Mouse (Mus musculus) stomach, embryonic 14.5 days (tissue): ENCODE measurements around the gene Cd109. TPM values are rescaled to one million over a fixed set of nuclear protein-coding genes. Genes with fewer than 3 reads are reported as not detected.
A peak's percentile ranks its signal among the peaks of the same experiment; 100 is the strongest.

Experiments used
- ATAC-seq: fragments of 200-750 bp; cut with Nextera tagmentation; 2 replicates; pipeline ENCODE4 v1.8.0; 2017; ENCODE audit warnings: low read depth, moderate TSS enrichment; ENCODE audit not compliant: insufficient number of reproducible peaks, insufficient read depth, low FRiP score
- H3K27ac ChIP-seq: fragments of 300-500 bp; sonication (generic); 2 replicates; pipeline ENCODE4 v1.5.1; 2014; ENCODE audit warnings: mild to moderate bottlenecking, low read length, moderate library complexity, mixed read lengths
- H3K27me3 ChIP-seq: fragments of 300-500 bp; sonication (generic); 2 replicates; pipeline ENCODE4 v1.6.1; 2014; ENCODE audit warnings: low read length, control low read depth, mixed read lengths; ENCODE audit not compliant: control insufficient read depth, insufficient read depth
- H3K36me3 ChIP-seq: fragments of 300-500 bp; sonication (generic); 2 replicates; pipeline ENCODE4 v1.6.1; 2014; ENCODE audit warnings: mild to moderate bottlenecking, control low read depth, low read length, moderate library complexity, mixed read lengths; ENCODE audit not compliant: control insufficient read depth, insufficient read depth
- H3K4me1 ChIP-seq: fragments of 300-500 bp; sonication (generic); 2 replicates; pipeline ENCODE4 v1.6.1; 2014; ENCODE audit warnings: low read length, control low read depth, mixed read lengths; ENCODE audit not compliant: control insufficient read depth, insufficient read depth
- H3K4me2 ChIP-seq: fragments of 300-500 bp; sonication (generic); replicated peaks from 2 replicates; pipeline ENCODE4 v1.6.1; 2014; ENCODE audit warnings: low read depth, low read length, control low read depth
- H3K4me3 ChIP-seq: fragments of 300-500 bp; sonication (generic); 2 replicates; pipeline ENCODE4 v1.5.1; 2014; ENCODE audit warnings: low read depth, low read length, control low read depth
- H3K9ac ChIP-seq: fragments of 300-500 bp; sonication (generic); replicated peaks from 2 replicates; pipeline ENCODE4 v1.6.1; 2014; ENCODE audit warnings: low read depth, mild to moderate bottlenecking, control low read depth, low read length, moderate library complexity, mixed read lengths
- H3K9me3 ChIP-seq: fragments of 300-500 bp; sonication (generic); 2 replicates; pipeline ENCODE4 v1.6.1; 2016; ENCODE audit warnings: low read depth, low read length, control low read depth; ENCODE audit not compliant: control insufficient read depth
- WGBS: fragments of 180-500 bp; shearing (Covaris S2); extraction: QIAGEN DNeasy Blood & Tissue Kit; methylation state at CpG from one replicate; pipeline ENCODE4 v1.1.7; 2014; 5-methylcytosine and 5-hydroxymethylcytosine counted together
- polyA plus RNA-seq: library from polyadenylated mRNA; unstranded; fragments of >200 nt; fragmentation: Nextera tagmentation; extraction: Ambion mirVana; gene quantifications from 2 replicates; pipeline ENCODE4 v1.2.1, GENCODE M21; 2014

Cd109 gene
- polyA plus RNA-seq: 11.7 and 14.6 TPM in 2 replicates

DNA sequence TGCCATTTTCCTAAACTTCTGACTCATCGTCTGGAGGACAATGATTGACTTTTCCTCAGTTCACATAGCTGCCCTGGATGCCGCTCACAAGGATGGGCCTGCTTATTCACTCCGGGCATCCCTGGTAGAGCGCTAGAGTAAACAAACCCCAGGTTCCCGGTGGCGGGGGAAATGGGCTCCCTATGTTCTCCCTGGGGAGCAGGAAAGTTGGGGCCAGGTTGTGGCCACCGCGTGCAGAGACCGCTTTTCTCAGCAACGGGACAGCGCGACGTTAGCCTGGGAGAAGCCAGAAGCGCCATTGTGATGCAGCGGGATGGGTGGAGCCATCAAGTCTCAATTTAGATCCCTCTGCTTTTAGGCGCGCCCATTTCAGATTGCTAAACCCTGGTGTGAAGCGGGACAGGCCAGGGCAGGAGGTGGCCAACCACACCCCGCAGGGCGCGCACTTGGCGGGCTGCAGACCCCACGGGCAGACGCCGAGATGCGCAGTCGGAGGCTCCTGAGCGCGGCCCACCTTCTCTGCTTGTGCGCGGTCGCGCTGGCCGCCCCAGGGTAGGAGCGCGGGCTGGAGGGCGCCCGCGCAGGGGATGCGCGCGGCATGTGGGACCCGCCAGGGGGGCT lies at the start of gene Cd109:
Gene Cd109, plus strand, starts transcription at position 146 of the 621 bp plus-strand sequence.
- under 1% methylated on average over 43 of the region's 43 CpGs for WGBS
- peaks cover 2% of the 10 kb centered on the region; the same call in 1 of the 2 replicates for H3K27me3 ChIP-seq
- peak within 1 kb of the TSS; percentile 40 for H3K9ac ChIP-seq

GRCm38 (mm10) chr9:78569934-78570333 lies 45.4 kb upstream of the Cd109 start:
- H3K4me3 ChIP-seq: no peak overlapping the region
- no peak overlapping the region for H3K4me2 ChIP-seq
- H3K27ac ChIP-seq: no peak overlapping the region
- H3K36me3 ChIP-seq: no peaks in the 10 kb centered on the region
- H3K27me3 ChIP-seq: no peaks in the 10 kb centered on the region
- H3K4me1 ChIP-seq: no peaks in the 10 kb centered on the region
- no peaks in the 10 kb centered on the region for H3K9me3 ChIP-seq
- no peak overlapping the region for H3K9ac ChIP-seq
- WGBS: 96% methylated on average over 9 of the region's 9 CpGs
- ATAC-seq: no peak

More for the DNA sequence above, at the start of gene Cd109:
- Histone ChIP-seq H3K4me3 (peak within 1 kb of the TSS; percentile 56), H3K27ac (no peak within 1 kb of the TSS), H3K36me3 (no peaks in the 10 kb centered on the region), H3K4me1 (no peaks in the 10 kb centered on the region), H3K4me2 (peak within 1 kb of the TSS; percentile 91), H3K9me3 (no peaks in the 10 kb centered on the region)
- peak; percentile 59; the same call in 1 of the 2 replicates for ATAC-seq

DNA sequence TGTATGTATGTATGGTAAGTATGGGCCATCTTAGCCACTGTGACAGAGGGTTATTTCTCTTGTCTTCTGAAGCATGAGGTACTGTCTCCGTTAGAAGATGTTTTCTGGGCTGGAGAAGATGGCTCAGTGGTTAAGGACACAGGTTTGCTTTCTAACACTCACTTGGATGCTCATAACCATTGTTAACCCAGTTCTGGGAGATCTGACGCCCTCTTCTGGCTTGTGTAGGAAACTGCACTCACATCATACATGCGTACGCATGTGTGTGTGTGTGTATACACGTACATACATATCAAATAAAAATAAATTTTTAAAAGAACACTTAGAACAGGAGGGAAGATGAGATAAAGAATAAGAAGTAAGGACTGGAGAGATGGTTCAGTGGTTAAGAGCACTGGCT lies 38.9 kb upstream of the Cd109 start:
- Histone ChIP-seq H3K27me3 (no peaks in the 10 kb centered on the region), H3K4me2 (no peak overlapping the region), H3K9ac (no peak overlapping the region), H3K9me3 (no peaks in the 10 kb centered on the region), H3K4me3 (no peak overlapping the region), H3K27ac (no peak overlapping the region), H3K36me3 (no peaks in the 10 kb centered on the region), H3K4me1 (no peaks in the 10 kb centered on the region)
- 91% methylated on average over 5 of the region's 5 CpGs for WGBS
- ATAC-seq: no peak

DNA sequence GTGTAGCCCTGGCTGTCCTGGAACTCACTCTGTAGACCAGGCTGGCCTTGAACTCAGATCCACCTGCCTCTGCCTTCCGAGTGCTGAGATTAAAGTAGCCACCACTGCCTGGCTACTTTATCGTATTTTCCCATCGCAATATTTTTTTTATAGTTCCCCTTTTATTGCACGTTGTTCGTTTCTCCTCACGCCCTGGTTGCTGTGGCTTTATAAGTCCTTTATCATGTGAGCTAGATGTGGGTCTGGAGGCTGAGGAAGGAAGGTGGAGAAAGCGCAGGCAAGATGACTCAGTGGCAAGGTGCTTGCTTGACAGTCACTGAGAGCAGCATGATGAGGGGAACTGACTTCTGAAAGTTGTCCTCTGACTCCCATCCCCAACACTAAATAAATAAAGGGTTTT lies 36.5 kb upstream of the Cd109 start:
- ATAC-seq: no peak
- Histone ChIP-seq H3K4me1 (no peaks in the 10 kb centered on the region), H3K4me2 (no peak overlapping the region), H3K27me3 (no peaks in the 10 kb centered on the region), H3K4me3 (no peak overlapping the region), H3K27ac (no peak overlapping the region), H3K9ac (no peak overlapping the region), H3K36me3 (no peaks in the 10 kb centered on the region), H3K9me3 (no peaks in the 10 kb centered on the region)
- WGBS: 88% methylated on average over 7 of the region's 7 CpGs

DNA sequence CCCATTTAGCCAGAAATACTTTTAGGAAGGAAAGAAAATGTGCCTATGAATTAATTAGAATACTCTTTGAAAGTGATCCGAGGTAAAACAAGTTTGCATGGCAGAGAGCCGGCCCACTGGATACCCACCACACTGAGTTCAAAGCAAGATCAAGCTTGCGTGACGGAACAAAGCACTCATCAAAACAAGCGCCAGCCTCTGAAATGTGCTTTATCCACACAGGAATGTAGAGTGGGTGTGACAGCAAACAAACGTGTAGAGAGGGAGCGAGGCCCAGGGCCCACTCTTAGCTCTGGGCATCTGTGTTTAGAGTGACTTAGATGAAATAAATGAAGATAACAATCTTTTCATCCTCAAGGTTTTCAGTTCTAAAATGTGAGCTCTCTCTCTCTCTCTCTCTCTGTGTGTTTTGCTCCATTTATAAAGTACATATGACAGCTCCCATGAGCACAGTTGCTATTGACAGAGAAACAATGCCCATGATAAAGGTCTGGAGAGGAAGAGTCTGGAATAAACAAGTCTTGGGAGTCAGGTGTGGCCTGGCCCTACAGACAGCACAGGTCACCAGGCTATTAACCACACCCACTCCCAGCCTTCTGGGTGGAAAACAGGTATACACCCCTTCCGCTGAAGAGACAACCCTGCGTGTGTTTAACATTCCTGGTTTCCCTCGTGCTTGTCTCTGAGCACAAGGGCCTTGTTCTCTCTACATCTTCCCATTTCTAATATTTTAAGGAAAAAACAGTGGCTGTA lies 35.5 kb upstream of the Cd109 start:
- Histone ChIP-seq H3K27me3 (no peaks in the 10 kb centered on the region), H3K9me3 (no peaks in the 10 kb centered on the region), H3K36me3 (no peaks in the 10 kb centered on the region), H3K9ac (no peak overlapping the region), H3K4me2 (no peak overlapping the region), H3K4me1 (no peaks in the 10 kb centered on the region), H3K4me3 (no peak overlapping the region), H3K27ac (no peak overlapping the region)
- no peak for ATAC-seq
- WGBS: 57% methylated on average over 10 of the region's 10 CpGs

GRCm38 (mm10) chr9:78587218-78587883 lies 28.0 kb upstream of the Cd109 start:
- Histone ChIP-seq H3K9me3 (no peaks in the 10 kb centered on the region), H3K27ac (no peak overlapping the region), H3K4me3 (peak overlapping the region; percentile 58), H3K4me2 (peak overlapping the region; percentile 64), H3K9ac (peak overlapping the region; percentile 45), H3K36me3 (no peaks in the 10 kb centered on the region), H3K27me3 (no peaks in the 10 kb centered on the region), H3K4me1 (peaks cover 3% of the 10 kb centered on the region; the same call in 1 of the 2 replicates)
- peak; percentile 35 for ATAC-seq
- WGBS: 3% methylated on average over 31 of the region's 31 CpGs

DNA sequence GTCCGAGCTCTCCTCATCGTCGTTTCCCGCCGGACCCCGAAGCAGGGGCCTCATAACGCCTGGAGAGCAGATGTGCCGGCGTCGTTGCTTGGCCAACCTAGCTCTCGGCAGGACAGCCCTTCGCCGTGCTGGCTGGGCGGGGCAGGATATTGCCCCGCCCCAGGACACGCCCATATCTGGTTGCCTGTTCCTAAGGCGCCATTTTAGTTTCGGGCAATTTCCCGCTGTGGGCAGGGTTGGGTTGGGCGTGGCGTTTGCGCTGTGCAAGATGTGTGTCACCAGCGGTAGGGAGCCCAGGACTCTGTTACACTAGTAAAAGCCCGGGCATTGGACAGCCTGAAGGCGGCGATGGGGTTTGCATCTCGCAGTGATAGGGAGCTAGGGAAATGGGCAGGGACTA lies 27.4 kb upstream of the Cd109 start, which contains the start of gene Slc17a5:
Gene Slc17a5, minus strand, starts transcription at position 128 of the 400 bp plus-strand sequence.
- Histone ChIP-seq H3K4me3 (peak within 1 kb of the TSS; percentile 58), H3K9me3 (no peaks in the 10 kb centered on the region), H3K27me3 (no peaks in the 10 kb centered on the region), H3K4me1 (peaks cover 3% of the 10 kb centered on the region; the same call in 1 of the 2 replicates), H3K4me2 (peak within 1 kb of the TSS; percentile 64), H3K9ac (peak within 1 kb of the TSS; percentile 45), H3K36me3 (no peaks in the 10 kb centered on the region), H3K27ac (peak within 1 kb of the TSS; percentile 49)
- peak; percentile 98 for ATAC-seq
- WGBS: under 1% methylated on average over 27 of the region's 27 CpGs

- peak; percentile 48; the same call in 1 of the 2 replicates for ATAC-seq
- no peaks in the 10 kb centered on the region for H3K27me3 ChIP-seq
- H3K9me3 ChIP-seq: no peaks in the 10 kb centered on the region
- peak overlapping the region; percentile 49 for H3K27ac ChIP-seq
- peak overlapping the region; percentile 58; the same call in 1 of the 2 replicates for H3K4me3 ChIP-seq
- no peaks in the 10 kb centered on the region for H3K36me3 ChIP-seq
- no peak overlapping the region; the same call in 1 of the 2 replicates for H3K9ac ChIP-seq
- peaks cover 3% of the 10 kb centered on the region; the same call in 1 of the 2 replicates for H3K4me1 ChIP-seq
- H3K4me2 ChIP-seq: peak overlapping the region; percentile 64
- WGBS: 62% methylated on average over 10 of the region's 10 CpGs
Observed at GRCm38 (mm10) chr9:78588411-78589033, 26.8 kb upstream of the Cd109 start.
